Mouse (Mus musculus) urinary bladder, adult 18-20 months (tissue): Measurements from ENCODE around the gene Rsrc2.
A peak's percentile ranks its signal among the peaks of the same experiment; 100 is the strongest.
"Not testable (repeated sequence)": the region's sequence is repeated elsewhere in the genome, so short reads cannot be mapped to it uniquely, and the experiment has no call there.

Experiments
- DNase-seq, 2 experiments: peaks; one replicate each; pipeline ENCODE4 v3.0.0; 2022; ENCODE audit warnings: low spot score in 2 of 2, mixed read lengths in 2 of 2

The Rsrc2 gene

GRCm38 (mm10) chr5:123749065-123750064 is at the start of gene Rsrc2, which contains the start of gene Kntc1:
TSS of gene Rsrc2 (minus strand) at chr5:123749414.
TSS of gene Kntc1 (plus strand) at chr5:123749716.
- peak; percentile 99 for DNase-seq

- DNase-seq = no peak
These were observed 43.9 kb upstream of the Rsrc2 start for GRCm38 (mm10) chr5:123793081-123793480.

DNA sequence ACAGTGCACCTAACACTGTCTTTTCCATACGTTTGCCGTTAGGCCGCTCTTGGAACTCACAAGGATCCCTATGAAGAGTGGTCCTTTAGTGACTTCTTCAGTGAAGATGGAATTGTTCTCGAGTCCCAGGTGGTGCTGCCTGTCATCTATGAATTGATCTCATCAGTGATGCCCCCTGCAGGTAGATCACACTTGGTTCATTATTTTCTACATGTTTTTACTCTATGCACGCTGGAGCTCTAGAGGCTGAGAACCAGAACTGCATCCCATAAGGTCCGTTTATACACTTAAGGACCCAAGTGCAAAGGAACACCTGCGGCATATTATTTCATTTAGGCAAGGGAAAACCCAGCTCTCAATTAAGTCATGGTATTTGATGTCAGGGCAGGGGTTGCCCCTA is 39.8 kb upstream of the Rsrc2 start:
- DNase-seq = no peak

DNA sequence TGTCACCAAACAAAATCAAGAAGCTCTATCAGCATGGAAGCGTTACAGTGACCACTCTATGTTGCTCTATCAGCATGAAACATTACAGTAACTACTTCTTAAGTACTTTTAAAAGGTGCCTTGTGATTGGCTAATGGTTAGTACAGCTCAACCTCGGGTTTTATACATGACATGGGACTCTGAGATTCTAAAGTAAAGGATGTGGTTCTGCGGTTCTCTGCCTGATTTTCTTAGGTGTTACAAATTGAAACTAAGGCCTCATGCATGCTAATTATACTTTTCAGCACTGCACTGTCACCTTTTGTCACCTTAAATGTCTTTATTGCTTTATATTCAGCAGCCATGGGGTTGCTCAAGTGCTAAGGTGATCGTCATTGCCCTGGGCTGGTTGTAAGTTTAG is 32.6 kb upstream of the Rsrc2 start:
- no peak for DNase-seq

DNA sequence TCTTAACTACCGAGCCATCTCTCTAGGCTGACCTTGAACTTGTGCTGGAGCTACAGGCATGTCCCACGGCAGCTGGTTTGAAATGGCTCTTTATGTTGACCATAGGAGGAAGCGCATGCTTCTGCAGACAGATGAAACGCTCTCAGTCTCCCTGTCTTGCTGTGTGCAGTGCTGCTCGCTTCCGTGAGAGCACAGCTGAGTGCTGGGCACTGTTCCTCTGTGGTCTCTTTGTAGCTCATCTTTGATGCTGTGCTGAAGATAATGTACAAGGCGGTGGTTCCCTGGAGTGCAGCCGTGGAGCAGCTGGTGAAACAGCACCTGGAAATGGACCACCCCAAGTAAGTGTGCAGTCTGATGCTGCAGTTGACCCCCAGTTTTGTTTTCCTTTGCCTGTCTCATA is 31.5 kb upstream of the Rsrc2 start:
- no peak for DNase-seq

GRCm38 (mm10) chr5:123773441-123773840 is 24.2 kb upstream of the Rsrc2 start:
- DNase-seq = no peak

DNA sequence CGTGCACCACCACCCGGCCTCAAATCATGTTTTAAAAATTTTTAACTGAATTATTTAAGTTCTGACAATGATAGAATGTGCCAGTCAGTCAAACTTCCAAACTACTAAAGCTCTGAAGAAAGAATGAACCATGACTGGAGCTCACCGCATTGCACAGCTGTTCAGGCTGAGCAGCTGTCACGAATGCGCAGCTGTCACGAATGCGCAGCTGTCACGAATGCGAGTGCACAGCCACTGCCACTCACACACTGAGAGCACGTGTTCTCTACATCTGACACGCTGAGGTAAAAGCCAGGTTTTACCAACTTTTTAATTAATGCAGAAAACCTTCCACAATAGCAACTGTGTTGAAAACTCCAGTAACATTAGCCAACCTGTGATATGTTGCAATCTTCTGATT is 17.2 kb upstream of the Rsrc2 start:
- not testable (repeated sequence) for DNase-seq

DNA sequence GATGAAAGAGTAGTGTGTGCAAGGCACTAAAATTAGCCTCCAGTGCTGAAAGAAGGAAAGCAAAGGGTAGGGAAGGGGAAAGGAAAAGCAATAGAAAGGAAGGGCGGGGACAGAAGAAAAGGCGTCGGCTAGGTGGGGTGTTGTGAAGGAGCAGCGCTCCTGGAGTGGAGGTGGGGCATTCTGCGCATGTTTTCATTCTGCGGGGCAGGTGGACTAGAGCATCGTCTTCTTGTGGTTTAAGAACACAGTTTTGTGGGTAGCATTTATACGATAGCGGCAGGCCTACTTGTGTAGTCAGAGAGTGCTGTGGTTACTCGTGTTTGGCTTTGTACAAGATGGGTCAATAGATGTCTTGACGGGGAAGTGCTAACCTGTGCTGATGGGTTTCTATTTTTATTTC is 16.3 kb upstream of the Rsrc2 start:
- DNase-seq = no peak

GRCm38 (mm10) chr5:123748339-123749064 is 712 bp downstream of the Rsrc2 start:
- no peak for DNase-seq

DNA sequence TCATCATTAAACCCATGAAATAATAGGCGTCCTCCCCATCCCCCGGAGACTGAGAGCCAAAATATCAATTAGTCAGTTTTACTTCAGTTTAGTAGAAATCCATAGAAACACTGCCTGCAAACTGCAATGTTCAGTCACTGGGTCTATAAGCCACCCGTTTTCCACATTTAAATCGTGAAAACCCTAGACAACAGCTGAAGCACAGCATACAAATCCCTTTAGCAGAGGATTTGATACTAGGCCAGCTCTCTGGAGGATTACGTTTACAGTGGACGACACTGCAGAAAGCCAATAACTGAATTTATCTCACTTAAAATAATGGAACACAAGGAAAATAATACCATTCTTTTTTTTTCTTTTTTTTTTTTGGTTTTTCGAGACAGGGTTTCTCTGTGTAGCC is 1.6 kb downstream of the Rsrc2 start:
- no peak for DNase-seq

DNA sequence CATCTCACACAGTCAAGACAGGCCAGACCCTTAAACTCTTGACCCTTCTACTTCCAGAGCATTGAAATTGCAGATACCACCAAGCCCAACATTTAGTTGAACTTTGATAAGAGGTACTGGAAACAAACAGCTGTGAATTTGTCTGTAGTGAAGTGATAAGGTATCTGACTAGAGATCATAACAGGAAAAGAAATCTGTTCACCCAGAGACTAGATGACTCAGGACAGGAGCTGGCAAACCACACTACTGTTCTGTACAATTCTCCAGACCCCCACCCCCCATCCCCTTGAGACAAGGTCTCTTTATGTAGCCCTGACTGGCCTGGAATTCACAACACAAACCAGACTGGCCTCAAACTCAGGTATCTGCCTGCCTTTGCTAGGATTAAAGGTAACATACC is 3.0 kb downstream of the Rsrc2 start:
- DNase-seq = no peak

GRCm38 (mm10) chr5:123744358-123744757 is 4.9 kb downstream of the Rsrc2 start:
- no peak for DNase-seq

- no peak for DNase-seq
These were observed 18.2 kb downstream of the Rsrc2 start for GRCm38 (mm10) chr5:123730981-123731380.

DNA sequence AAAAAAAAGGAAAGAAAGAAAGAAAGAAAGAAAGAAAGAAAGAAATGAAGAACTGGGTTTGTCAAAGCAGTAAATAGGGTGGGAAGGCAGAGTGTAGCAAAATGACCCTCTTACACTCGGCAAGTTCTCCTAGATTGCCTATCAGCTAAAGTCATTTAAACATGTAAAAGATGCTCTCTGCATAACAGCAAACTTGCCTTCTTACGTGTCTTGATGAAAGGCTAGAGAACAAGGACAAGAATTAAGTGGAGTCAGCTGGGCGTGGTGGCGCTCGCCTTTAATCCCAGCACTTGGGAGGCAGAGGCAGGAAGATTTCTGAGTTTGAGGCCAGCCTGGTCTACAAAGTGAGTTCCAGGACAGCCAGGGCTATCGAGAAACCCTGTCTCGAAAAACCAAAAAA is 25.4 kb downstream of the Rsrc2 start:
- DNase-seq = not testable (repeated sequence)

- DNase-seq = peak; percentile 88 to 94
These were observed 28.6 kb downstream of the Rsrc2 start, which contains the start of gene Zcchc8 for GRCm38 (mm10) chr5:123720328-123721311. TSS of gene Zcchc8 (minus strand) at chr5:123721100.

DNA sequence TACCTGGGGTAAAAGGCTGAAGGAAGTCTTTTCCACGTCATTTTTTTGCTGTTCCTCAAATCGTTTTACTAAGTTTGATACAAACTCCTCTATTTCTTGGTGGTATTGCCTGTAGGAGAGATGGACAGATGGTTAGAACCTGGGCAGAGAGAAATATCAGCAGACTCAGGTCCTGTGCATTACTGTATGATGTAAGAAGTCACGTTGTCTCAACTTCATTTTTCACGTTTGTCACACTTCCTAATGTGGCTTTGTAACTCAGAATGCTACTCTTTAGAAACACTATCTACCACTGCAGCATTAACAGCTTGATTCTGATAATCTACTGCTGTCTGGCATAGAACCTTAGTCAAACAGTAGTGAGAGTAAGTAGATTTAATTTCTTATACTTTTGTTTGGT is 34.6 kb downstream of the Rsrc2 start:
- no peak for DNase-seq

GRCm38 (mm10) chr5:123713782-123714181 is 35.4 kb downstream of the Rsrc2 start:
- DNase-seq = no peak

DNA sequence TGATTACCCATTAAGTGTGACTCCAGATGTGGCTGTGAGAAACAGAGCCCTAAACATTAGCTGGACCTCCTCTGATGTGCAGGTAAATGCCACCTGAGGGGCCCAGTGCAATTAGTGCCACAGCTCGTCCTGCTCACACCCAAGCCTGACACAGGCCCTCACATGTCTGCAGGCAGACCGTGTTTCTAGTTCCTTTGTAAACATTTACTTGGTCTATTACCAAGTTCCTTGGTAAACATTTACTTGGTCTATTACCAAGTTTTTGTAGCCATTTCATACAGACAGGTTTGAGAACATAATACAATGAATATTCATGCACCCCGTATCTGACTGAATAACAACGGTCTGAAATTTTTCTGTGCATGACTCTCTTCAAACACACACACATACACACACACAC is 39.6 kb downstream of the Rsrc2 start:
- DNase-seq = peak in 1 of 2 experiments; percentile 45

GRCm38 (mm10) chr5:123708598-123708997 is 40.6 kb downstream of the Rsrc2 start:
- peak in 1 of 2 experiments; percentile 15 for DNase-seq

DNA sequence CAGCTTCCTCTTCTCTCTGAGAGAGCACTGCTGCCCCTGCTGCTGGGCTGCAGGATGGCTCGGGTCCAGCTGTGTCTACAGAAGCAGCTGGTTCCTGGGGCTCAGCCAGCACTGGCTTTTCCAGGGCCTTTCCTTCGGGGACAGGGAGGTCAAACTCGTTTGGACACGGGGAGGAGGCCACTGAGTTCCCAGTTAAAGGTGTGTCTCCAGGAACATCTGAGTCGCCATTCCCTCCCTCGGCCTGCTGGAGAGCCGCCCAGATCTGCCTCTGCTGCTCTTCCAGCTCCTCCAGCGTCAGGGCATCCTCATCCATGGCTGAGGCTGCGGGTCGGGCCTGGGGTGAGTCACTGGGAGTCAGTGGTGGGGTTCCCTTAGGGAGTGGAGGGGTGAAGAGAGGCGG is 48.6 kb downstream of the Rsrc2 start:
- DNase-seq = peak in 1 of 2 experiments; percentile 49

GRCm38 (mm10) chr5:123699198-123699597 is 50.0 kb downstream of the Rsrc2 start:
- DNase-seq = peak; percentile 64 to 70
